Mouse (Mus musculus) natural killer cell, adult 2 months (primary cell): ENCODE measurements around the gene Gpr183.

Source experiments
- DNase-seq, 2 experiments: peaks; one replicate each; pipeline ENCODE4 v3.0.0; 2022; ENCODE audit warnings: low spot score in 2 of 2

The Gpr183 gene

DNA sequence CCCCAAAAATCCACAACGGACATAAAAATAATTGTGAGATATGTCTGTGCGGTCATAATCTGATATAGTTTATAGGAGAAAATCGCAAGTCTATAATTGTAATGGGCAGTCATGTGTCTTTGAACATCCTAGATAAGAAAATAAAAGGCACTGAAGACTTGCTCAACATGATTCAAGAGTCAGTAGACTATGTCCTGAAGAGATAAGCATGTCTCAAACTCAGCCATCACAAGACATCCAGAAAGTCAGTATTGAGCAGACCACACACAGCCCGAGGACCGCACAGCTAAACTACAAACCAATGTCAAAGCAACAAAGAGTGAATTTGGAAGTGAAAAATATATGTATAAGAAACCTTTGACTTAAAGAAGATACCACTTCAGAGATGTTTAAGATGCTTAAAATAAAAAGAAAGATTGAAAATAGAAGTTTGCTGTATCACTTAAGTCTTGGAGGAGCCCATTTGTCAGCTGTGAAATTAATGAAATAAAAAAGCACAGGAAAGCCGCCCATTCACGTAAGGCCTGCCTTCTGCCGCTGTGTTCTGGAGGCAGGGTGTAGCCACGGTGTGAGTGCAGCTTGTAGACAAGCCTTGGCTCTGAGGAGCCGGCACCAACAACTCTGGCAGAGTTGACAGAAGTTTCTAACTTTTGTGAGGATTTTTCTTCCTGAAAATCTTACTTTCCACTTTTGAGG is 7.7 kb downstream of the Gpr183 start:
- no peak for DNase-seq

DNA sequence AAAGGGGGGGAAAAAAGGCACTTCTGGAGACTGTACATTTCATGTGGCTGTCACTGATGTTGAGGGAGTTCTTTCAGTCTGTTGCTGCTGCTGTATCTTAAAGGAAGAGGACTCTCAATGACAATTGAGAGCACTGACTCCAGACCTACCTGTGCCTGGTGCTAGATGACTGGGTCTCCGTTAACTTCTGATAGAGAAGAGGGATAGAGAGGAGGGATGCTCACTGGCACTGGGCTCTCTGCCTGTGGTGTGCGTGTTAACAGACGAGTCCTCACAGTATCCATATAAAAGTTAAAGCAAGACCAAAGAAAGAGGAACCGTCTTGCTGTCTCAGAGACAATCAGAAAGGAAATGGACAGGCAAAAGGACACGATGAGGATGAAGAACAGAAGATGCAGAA is 8.7 kb downstream of the Gpr183 start:
- DNase-seq: no peak

DNA sequence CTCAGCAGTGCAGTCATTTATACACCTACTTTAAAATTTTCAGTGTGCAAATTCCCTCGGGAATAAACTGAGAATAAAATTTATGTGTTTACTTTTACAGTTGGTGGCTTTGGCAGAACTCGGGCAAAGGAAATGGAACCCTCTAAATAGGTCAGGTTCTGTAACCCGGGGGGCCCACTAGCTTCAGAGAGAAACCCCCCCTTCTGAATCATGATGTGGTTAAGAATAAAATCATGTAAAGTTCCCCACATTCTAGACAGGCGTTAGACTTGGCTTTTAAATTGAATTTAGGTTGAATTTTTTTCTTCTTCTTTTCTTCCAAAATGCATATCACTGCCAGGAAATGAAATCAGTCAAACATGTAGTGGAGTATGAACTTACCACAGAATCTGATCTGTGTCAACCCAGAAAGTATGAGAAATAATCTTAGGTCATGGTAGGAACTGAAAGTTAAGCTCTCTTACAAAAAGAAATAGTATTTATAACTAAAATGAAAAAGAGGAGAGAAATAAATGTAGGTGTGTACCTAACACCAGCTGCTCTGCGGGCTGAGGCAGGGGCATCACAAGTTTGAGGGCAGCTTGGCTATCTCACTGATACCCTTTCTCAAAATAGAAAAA is 9.7 kb downstream of the Gpr183 start:
- DNase-seq: no peak

DNA sequence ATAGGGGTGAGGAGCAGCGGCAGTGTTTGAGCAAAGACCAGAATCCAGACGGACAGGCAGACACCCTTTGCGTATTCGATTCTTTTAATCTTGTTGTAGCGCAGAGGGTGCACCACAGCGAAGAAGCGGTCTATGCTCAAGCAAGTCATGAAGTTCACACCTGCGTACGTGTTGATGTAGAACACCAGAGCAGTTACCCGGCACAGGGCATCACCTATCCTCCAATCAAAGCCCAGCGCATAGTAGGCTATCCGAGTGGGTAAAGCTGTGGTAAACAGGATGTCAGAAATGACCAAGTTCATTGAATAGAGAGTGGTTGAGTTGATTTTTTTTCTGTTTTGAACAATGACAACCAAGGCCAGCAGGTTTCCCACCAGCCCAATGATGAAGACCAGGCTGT is 10.4 kb downstream of the Gpr183 start:
- peak; percentile 63 to 73 for DNase-seq

DNA sequence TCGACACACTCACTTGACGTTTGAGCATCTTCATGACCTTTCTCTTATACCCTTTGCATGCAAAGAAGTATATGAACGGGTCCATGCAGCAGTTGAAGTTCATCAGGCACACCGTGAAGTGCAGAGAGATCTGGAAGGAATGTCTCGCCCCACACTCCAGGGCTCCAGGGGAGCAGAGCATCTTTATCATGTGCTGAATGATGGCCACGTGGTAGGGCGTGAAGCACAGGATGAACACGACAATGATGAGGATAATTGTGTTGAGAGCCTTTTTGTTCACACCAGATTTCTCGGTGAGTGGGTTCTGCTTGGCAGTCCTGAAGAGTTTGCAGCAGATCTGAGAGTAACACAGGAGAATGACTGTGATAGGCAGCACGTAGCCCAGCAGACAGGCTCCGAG is 10.9 kb downstream of the Gpr183 start:
- DNase-seq: no peak

DNA sequence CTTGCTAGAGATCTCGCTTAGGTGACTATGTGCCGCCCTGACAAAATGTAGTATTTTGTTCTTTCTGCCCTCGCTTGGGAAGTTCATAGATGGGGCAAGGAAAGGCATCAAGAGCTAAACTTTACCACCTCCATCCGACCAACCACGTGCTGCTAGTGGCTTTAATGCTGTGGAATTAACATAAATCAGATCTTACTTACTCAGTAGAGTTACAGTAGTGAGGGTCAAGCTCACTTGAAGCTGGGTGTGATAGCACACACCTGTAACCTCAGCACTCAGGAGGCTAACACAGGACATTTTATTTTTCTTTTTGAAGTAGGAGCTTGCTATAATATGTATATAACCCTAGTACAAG is 13.0 kb downstream of the Gpr183 start:
- no peak for DNase-seq

DNA sequence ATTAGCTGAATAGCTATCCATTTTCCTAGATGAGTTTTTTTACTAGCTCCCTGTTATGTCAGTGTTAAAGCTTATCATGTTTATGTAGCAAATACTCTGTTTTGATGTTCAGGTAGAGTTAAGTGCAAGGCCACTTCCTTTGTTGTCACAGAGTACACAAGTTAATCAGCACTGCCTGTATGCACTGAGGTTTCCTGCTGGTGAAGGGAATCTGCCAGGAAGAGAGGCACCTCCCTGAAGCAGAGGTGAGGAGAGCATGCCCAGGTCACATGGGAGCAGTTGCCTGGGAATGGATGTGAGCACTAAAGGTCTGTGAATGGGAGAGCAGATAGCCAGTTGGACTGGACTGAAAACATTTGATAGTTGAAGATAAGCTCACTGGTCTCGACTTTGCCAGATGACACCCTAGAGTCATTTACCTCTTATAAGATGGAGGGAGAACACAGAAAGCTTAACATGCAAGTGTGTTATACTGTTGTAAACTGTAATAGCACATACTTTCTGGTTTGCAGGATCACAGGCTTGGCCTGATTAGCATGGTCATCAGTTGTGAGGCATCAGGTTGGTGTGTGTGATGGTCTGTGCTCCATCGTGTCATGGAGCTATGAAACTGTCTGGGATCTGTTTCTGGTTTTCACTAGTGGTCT is 13.5 kb downstream of the Gpr183 start:
- no peak for DNase-seq

DNA sequence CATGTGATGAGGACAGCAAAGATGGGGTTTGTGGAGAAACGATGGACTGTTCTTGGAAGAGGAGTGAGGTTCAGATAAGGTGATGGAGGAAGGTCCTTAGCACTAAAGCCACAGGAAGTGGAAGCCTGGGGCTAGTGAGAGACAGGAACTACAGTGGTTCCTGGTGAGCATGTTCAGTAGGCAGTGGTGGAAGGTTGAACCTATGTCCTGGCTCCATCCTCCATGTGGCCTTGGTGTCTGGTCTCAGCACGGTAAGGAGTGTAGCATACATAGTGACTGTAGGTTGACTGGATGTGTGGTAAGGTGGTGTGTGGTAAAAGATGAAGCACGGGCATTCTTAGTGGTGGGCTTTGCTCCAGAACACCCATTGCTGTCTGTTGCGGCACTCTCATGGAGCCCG is 15.1 kb downstream of the Gpr183 start:
- no peak for DNase-seq

DNA sequence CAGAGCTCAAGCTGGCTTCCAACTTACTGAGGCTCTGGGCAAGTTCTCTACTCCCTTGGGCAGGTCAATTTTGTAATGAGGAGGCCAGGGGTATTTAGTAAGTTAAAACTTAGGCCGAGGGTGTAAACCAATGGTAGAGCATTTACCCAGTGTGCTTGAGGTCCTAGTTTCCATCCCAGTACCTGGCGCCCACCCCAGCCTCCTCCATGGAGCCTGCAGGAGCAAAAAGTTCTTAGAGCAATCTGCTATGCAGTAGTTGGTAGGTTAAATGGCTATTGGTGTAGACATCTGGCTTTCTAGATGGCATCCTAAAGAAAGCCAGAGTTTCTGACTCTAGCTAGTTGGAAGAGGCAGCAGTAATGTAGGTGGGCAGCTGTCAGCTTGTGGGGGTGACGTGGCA is 15.6 kb downstream of the Gpr183 start:
- no peak for DNase-seq

DNA sequence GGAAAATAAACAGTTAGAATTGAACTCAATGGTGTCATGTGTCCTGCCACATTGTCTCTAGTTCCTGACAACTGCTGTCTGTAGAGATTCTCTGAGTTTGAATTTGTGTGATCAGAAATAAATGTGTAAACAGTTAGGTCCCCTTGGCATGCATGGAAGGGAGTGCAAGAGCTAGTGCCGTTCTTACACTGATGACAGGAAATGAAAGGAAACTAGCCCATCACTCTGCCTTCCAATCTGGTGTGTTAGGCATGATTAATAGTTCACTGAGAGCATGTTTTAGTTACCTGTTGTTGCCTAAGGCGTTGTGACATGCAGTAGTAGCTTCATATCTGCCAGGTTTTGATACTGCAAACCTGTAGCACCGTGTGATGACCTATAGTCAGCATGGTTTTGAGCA is 17.0 kb downstream of the Gpr183 start:
- DNase-seq: no peak

DNA sequence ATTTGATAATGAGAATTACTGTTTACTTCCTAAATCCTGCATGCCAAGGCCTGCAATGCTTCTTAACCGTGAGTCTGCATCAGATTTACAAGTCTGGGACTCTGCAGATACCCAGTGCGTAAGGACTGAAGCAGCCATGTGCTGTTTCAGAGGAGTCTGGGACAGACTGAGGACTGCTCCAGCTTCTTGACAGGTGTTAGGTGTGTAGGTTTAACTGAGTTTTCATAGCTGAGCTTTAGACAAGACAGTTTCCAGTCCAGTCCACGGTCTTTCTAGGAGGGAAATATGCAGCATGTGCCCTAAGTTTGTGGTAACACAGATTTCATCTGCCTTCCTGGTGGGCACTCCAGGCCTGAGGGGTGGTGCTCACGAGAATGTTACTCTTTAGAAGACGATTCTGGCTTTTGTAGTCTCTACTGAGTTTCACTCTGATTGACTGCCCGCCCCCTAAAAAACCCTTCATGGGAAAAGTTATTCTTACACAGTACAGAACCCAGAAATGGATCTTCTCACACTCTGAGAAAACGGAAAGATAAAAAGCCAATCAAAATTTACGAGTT is 17.7 kb downstream of the Gpr183 start:
- no peak for DNase-seq

DNA sequence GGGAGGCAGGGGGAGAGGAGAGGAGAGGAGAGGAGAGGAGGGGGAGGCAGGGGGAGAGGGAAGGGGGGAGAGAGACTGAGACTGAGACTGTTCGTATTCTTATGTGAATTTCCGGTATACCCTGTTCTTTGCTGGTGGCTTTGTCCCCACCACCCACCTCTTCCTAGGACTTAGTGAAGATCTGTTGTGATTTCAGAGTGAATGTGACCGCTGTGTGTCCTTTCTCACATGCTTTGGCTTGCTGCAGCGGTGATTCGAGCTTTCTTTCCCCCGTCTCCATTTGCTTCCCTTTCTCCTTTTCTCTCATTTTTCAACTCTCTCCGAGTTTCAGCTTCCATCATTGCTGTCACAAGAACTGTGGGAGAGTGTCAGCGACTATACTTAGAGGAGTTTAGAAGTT is 18.3 kb downstream of the Gpr183 start:
- no peak for DNase-seq

DNA sequence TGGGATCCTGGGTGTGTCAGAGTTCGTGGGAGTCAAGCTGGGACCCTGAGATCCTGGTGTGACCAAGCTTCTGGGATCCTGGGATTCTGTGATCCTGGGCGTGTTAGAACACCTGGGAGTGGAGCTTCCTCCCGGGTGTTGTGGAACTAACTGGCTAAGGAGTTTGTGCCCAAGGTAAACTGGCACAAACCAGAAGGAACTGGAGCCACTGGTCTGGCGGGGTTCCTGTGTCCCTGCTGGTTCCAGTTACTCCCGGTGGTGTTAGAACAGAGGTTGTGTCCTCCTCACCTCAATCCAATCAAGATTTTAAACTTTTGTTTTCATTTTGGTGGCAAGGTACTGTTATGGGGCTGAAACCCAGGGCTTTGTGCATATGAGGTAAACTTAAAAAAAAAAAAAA is 18.9 kb downstream of the Gpr183 start:
- DNase-seq: no peak

DNA sequence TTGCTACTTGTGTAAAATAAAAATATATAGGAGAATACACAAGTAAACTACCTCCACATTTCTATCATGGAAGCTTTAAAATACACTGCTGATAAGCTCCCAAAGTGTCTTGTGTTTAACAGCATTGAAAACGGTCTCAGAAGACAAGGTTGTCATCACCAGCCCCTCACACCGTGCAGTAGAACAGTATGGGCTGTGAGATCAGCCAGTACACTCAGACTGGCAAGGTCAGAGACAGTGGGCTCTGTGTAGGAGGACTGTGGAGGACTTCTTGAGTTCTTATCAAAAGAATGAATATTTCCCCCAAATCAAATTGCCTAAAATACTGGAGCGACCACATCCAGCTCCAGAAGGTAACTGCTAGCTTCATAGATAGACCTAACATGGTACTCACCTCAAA is 25.4 kb downstream of the Gpr183 start:
- no peak for DNase-seq

DNA sequence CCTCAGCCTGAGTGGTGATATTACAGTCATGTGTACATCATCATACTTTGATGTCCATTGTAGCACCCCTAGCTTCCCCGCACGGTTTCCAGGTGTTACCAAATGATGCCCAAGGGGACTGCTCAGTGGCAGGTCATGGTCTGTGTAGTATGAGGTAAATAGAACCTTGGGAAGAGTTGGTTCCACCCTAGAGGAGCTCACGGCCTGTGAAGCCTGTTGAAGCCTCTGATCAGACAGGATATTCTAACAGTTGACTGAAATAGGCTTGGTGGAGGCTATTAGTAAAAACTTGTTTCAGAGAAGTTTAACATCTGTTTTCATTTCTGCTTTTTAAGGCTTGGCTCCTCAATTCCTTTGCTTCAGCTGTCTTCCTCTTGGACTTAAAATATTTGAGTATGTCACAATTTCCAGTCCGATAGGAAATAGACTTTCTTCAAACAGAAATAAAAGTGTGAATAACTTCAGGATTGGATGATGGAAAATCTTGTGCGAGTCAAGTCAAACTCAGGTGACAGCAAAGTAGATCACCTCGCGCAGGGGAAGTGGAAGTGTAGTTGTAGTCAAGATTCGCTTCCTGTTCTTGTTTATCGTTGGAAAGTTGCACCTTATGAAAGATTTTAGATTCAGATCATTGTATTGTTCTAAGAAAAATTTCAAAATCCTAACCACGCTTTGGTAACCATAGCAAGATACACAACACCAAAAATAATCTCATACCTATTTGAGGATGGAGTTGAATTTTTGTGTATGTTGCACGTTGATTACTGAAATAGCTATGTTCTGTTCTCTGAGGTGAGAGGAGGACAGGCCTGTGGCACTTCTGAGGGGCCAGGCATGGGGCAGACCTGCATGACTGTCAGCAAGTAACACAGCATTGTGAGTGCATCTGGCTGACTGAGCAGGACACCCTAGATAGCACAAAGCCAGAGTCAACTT is 26.5 kb downstream of the Gpr183 start:
- DNase-seq: peak; percentile 55 to 78

DNA sequence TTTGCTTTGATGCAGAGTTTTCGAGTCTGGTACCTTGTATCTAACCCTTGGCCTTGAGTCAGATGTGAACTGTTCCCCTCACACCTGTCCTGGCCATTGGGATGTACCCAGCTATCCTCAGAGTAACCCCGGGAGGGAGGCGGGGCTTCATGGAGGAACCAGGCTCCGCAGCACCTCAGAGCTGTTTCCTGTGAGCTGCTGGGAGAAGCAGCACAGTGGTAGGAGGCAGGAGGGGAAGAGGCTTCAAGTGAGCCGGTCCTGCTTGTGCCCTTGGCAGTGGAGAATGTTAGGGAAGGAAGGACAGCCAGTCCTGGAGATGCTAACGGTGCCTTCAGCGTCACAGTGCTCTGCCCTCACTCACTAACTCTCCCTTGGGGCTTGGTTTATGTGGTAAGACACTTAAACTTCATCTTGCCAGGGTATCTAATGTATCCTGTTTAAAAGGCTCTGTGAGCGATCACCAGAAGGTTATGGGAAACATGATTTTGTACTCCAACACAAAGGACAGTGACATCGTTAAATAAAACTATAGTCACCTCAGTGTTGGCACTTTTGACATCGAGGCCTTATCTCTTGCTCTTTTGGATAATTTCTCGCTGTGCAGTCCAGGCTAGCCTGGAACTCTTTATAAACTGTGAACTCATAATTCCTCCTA is 27.3 kb downstream of the Gpr183 start:
- no peak for DNase-seq

DNA sequence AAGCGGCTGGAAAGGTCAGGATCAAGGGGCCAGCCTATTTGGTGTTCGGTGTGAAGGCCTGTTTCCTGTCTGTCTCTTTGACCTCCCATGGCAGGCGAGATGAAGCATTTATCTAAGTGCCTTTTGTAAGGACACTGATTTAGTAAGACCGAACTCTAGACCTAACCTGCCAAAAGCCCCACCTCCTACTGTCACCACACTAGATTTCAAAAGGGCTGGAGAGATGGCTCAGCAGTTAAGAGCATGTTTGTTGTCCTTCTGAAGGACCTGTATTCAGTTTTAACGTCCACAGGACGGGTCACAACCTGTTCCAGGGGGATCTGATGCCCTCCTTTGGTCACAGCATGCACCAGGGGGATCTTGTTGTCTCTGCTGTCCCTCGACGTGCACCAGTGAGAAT is 28.1 kb downstream of the Gpr183 start:
- no peak for DNase-seq

DNA sequence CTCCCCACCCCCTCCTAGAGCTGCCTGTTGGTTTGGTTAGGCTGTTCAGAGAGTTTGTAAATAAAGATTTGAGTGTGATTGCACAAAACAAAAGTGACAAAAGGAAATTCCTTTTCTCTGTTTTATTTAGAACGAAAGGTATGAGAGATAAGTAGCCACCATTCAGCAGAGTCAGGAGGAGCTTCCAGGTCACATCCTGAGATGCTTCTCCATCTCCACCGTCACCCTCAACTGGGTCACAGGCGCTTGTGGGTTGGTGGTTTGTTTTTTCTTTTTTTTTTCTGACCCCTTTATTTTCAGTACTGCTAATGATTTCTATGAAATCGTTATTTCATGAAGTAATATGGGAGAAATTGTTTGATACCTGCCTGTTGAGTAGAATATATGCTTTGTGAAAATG is 28.6 kb downstream of the Gpr183 start:
- no peak for DNase-seq

DNA sequence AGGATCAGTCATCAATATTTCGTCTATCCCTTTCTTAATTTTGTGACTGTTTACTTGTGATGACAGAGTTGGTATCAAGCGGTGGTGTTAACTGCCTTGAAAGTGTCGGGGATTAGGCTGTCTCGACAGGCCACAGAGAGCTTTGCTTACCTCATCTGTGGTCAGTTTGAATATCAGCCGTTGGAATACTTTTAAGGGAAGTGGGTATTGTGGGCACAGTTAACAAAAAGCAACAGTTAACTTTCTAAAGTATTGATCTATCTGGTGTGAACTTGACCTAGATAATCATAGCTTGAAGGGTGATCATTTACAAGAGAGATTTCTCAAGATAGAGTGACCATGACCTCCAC is 30.4 kb downstream of the Gpr183 start:
- DNase-seq: peak; percentile 45 to 70

DNA sequence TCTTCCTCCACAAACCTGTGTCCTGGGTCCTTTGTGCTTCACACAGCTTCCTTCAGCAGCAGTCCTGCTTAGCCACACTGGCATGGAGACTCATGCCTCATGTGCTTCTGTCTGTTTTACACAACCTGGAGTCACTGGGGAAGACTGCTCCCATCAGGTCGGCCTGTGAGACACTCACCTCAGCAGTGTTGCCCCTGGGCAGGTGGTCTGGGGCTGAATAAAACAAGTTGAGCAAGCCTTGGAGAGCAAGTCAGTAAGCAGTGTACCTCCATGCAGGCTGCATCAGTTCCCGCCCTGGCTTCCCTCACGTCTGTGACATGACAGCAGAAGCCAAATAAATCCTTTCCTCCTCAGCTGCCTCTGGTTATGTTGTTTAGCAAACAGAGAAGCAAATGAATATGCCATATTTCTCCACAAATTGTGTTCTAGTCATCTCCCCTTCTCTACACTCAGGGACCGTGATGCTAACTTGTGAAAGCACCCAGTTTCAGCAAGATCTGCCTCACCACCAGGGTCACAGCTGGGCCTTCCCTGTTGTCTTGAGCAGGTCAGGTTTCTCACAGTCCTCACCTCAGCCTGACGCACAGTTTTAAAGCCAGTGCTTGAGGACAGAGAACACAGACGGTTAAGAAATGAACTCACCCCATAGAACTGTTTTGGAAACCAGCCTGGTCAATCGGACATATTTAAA is 30.9 kb downstream of the Gpr183 start:
- DNase-seq: peak; percentile 51 to 68

DNA sequence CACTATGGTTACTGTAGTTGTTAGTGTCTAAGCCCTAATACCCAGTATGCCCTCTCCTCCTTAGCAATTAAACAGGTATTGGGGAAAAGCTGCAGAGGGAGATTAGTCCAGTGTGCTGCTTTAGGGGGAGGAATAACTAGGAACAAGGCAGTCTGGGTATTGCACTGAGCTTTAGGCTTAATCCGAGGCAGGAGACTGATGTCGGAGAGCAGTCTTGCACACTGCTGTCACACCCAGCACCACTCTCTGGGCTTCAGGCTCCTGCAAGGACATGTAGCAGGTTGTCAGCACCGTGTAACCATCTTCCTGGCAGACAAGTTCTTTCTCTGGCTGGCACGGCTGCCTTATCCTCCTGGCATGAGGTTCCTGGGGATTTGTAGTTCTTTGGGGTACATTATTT is 32.8 kb downstream of the Gpr183 start:
- no peak for DNase-seq
